Mouse (Mus musculus): ENCODE data around the gene Dock9.

Dock9 gene

DNA sequence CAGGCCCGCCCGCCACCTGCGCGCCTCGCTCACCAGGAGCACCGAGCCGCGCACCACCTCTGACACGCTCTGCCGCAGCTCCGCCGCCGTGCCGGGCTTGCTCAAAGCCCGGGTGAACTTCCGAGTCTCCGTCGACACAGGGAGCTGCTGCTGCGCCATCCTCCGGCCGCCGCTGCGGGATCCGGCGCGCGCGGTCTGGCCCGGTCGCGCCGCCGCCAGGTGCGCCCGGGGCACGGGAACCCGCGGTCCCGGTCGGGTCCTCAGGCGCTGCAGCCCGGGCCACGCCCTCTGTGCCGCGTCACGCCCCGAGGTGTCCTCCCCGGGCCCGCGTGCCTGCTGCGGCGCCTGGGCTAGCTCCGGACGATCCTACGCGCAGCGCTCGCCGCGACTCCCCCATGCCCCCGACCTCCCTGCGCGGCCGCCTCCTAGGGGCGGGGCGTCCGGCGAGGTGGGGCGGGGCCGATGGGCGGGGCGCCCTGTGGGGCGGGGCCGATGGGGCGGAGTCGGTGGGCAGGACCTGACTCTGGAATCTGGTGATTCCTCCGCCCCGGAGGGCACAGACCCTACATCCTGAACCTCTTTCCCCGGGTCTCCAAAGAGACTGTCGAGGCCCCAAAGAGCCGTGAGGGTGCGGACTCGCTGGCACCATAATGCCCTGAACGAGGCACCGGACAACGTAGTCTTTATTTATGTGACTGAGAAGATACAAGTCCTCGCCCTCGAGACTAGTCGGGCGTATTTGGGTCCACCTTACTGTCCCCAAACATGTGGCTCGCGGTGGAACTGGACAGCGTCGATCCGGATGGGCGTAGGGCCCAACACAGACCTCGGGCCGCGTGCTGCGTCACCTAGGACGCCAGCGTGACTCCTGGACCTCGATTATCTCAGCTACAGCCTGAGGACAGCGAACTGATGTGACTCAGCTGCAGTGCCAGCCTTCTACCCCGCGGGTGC lies at the start of gene Dock9:
Gene Dock9 (minus strand): TSS at position 381 of the 954 bp plus-strand sequence.
- peak; percentile 87 to 90 for DNase-seq (ENCODE audit: low spot score in 2 of 2)

GRCm38 (mm10) chr14:121844486-121844885 lies 46.8 kb upstream of the Dock9 start:
- DNase-seq (ENCODE audit: low spot score in 2 of 2) = no peak

DNA sequence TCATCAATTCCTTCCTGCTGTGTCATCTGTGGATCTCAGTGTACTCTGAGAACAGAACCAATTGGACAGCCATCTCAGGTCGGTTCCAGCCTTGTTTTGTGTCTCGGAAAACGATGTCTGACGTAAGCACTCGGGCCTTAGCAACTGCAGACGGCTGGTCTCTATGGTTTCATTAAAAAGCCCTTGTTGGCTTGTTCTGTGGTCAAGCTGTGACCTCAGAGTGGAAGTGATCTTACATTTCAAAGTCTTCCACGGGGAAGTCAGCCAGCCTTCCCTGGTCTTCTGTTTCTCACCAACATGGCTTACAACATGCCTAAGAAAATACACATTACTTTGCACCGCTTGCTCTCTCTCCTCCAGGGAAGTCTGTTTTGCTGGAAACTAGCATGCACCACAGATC lies 42.6 kb upstream of the Dock9 start:
- no peak for DNase-seq (ENCODE audit: low spot score in 2 of 2)

DNA sequence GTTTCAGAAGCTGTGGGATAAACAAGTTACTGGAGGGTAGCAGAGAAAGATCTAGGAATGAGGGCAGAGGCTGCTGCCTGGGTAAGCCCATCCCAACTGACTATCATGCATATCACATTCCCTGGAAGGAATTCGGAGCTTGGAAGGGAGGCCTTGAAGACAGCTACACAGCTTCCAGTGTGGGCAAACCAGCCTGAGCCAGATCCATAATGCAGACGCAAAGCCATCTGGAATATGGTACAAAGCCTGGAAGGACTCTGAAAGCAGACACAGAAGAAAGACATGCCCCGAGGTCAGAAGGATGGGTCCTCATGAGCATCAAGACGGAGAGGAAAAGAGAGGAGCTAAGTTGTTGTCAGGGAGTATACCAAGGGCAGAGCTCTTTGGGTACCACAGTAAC lies 40.5 kb upstream of the Dock9 start:
- DNase-seq (ENCODE audit: low spot score in 2 of 2) = no peak

DNA sequence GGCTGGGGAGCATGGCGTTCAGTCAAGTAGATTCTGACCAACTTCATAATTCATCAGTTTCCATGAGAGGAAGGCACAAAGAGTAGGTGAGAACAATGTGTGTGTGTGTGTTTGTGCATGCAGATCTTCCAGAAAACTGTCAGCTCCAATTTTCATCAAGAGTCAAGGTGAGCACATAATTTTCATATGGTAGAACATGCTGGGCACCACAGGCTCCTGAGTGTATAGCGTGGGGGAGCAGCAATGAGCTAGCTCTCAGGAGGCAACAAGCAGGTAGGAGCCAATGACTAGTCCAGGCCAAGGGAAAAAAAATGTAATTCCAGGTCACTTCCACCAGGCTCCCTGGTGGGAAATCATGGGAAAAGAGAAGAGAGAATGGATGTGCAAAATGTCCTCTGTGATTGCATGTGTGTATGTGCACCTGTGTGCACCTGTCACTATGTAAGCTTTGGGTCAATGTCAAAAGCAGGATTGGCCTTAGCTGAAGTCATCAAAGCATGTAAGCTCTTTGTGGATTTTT lies 35.4 kb upstream of the Dock9 start:
- no peak for DNase-seq (ENCODE audit: low spot score in 2 of 2)

DNA sequence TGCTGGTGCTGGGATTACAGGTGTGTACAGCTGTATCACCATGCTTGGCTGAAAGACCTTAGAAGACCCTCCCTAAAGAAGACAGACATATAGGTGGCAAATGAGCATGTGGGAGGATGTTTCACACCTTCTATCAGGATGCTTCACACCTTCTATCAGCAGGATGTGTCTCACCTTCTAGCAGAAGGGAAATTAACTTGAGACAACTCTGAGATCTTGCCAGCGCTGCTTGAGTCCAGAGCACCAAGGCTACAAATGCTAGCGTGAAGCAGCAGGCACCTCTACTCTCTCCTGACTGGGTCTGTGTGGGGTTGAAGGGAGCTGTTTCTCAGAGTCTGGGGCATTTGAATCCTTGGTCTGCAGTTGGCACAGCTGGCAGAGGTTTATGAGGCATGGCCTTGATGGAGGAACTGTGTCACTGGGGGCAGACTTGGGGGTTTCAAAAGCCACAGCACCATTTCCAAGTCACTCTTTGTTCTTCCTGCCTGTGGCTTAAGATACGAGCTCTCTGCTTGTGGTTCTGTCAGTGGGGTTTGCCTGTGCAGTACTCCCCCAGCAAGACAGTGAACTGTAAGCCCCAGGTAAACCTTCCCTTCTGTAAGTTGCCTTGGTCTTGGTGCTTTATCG lies 32.3 kb upstream of the Dock9 start:
- no peak for DNase-seq (ENCODE audit: low spot score in 2 of 2)

DNA sequence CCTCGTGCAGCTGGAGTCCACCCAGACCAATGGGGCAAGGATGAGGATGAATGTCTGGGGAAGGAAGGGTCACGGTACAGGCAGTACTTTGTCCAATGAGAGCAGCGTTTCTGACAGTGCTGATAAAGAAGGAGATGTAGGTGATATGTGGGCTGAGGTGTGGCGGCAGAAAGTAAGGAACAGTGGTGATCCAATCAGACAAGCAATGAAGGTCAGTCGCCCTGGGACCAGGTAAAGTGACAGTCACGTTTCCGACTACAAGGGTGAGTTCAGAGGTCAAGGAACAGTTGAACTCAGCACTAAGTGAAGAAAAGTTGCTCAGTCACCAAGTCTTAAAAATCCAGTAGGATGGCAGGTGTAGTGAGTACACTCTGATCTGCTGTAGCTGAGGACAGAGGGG lies 29.5 kb upstream of the Dock9 start:
- DNase-seq (ENCODE audit: low spot score in 2 of 2) = no peak

DNA sequence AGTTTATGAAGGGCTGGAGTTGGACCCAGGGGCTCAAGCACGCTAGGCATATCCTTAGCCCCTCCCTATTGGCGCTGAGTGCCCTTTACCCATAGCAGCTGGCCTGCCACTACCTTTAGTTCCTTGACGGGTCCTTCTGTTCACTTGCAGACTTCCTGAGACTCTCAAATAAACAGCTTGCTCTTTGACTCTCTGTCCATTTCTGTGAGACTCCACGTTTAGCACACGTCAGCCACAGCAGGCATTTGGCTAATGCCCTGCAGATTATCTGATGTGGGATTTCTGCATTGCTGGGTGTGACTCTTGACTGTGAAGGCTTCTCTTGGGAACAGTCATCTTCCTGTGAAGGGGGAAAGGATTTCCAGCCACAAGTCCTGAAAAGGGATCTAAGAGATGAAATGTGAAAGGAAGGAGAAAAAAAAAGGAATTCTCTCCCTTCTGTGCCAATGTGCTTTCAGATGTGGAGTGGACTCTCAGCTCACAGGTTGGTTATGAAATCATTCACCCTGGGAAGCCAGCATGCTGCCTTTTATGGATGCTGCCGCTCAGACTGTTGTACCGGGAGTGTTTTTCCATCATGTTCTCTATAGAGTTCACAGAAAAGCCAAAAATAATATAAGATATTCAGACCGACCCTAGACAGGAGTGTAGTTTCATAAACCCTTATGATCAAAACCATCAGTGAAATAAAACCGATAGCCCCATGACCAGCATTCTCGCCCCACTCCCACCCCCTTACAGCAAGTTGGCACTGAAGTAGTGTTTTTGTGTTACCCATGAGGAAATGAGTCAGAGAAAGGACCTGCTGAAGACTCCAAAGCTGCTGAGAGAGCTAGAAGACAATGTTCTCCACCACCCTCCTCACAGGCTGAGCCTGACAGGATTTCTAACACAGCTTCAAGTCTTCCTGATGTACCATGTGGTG lies 28.1 kb upstream of the Dock9 start:
- DNase-seq (ENCODE audit: low spot score in 2 of 2) = peak; percentile 11 to 26

- DNase-seq (ENCODE audit: low spot score in 2 of 2) = peak; percentile 51 to 82
Observed at GRCm38 (mm10) chr14:121824322-121825103, 26.9 kb upstream of the Dock9 start.

- no peak for DNase-seq (ENCODE audit: low spot score in 2 of 2)
Observed at GRCm38 (mm10) chr14:121822997-121823396, 25.4 kb upstream of the Dock9 start.

DNA sequence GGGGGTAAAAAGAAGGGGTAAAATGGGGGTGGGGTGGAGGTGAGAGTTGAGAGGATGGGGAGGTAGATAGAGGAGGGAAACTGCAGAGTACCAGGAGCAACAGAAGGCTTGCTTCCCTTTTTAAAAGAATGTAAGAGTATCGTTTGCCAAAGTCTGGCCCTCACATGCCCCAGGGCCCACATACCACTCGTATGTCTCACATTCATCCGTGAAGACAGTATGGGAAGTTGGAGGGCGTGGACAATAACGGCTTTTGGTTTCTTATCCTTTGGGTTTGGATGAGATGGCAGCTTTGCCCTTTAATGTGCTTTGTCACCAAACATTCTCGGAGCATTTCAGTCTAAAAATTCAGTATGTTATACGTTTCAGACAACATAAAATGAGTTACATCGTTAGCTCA lies 24.9 kb upstream of the Dock9 start:
- DNase-seq (ENCODE audit: low spot score in 2 of 2) = no peak

GRCm38 (mm10) chr14:121806791-121807190 lies 9.2 kb upstream of the Dock9 start:
- no peak for DNase-seq (ENCODE audit: low spot score in 2 of 2)

GRCm38 (mm10) chr14:121806316-121806715 lies 8.7 kb upstream of the Dock9 start:
- no peak for DNase-seq (ENCODE audit: low spot score in 2 of 2)

DNA sequence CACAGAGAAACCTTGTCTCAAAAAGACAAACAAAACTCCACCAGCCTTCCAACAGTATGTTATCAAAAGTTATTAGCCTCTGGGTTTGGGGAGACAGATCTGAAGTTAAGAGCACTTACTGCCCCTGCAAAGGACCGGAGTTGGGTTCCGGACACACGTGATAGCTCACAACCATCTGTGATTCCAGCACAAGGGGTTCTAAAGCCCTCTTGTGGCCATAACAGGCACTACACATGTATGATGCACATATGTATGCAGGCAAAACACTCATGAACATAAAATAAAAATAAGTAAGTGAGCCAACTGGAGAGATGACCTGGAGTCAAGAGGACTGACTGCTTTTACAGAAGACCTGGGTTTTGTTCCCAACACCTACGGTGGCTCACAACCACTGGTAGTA lies 6.8 kb upstream of the Dock9 start:
- no peak for DNase-seq (ENCODE audit: low spot score in 2 of 2)

GRCm38 (mm10) chr14:121800962-121801361 lies 3.3 kb upstream of the Dock9 start:
- no peak for DNase-seq (ENCODE audit: low spot score in 2 of 2)

- no peak for DNase-seq (ENCODE audit: low spot score in 2 of 2)
Observed at GRCm38 (mm10) chr14:121799112-121799511, 1.5 kb upstream of the Dock9 start.

DNA sequence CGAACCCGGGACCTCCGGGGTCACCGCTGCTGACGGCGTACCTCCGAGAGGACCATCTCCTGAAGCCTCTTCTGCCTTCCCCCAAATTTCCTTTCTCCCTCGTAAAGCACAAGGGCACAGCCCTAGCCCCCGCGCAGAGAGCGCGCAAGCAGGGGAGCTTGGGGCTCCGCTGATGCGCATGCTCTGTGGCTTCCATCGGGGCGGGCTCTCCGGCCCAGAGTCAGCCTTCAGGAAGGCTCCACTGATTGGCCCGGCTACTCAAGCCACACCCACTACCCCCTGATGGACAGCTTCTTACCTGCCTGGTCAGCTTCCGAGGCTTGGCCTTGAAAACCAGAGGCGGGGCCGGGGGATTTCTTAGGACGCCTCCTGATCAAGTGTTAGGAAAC lies 768 bp upstream of the Dock9 start:
- peak; percentile 87 to 92 for DNase-seq (ENCODE audit: low spot score in 2 of 2)

DNA sequence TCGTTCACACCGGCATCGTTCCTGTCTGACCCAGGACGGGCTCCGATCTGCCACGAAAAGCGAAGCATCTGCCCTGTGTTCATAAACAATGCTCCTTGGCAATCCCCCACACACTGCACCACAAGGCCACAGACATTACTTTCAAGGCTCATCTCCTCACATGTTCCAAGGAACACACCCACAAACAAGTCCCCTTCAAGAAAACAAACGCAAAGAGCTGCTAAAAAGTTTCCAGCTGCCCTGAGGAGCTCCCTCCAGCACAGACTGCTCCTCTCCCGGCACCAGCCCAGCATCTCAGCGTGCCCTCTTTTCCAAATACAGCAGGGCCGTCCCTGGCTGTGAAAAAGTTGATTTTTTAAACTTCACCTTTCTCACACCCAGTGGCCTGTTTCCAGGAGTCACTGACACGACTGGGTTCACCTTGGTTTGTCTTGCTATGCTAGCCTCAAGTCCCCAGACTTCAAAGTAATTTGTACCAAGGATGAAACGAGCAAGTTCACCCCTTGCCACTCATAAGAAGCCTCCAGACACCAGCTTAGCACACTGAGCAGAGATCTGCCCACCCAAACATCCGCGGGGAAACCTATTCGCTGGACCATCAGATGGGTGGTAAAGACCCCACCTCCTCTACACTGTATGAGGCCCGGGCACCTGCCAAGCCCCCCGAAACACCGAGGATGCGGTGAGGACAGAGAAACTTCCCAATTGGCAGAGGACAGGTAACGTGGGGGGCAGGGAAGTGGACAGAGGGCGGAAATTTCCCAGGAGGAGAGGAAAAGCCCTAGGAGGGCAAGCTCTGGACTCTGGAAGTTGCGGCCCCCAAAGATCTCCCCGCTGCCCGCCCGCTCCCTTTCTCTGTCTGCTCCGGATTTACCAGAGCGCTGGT lies 823 bp downstream of the Dock9 start:
- no peak for DNase-seq (ENCODE audit: low spot score in 2 of 2)

GRCm38 (mm10) chr14:121795536-121795935 lies 2.1 kb downstream of the Dock9 start:
- no peak for DNase-seq (ENCODE audit: low spot score in 2 of 2)

GRCm38 (mm10) chr14:121793639-121794038 lies 4.0 kb downstream of the Dock9 start:
- no peak for DNase-seq (ENCODE audit: low spot score in 2 of 2)

Data from urinary bladder, postnatal 36 days (tissue).